ENCODE assay signal across 9 mouse cellular contexts in the genomic region with DNA sequence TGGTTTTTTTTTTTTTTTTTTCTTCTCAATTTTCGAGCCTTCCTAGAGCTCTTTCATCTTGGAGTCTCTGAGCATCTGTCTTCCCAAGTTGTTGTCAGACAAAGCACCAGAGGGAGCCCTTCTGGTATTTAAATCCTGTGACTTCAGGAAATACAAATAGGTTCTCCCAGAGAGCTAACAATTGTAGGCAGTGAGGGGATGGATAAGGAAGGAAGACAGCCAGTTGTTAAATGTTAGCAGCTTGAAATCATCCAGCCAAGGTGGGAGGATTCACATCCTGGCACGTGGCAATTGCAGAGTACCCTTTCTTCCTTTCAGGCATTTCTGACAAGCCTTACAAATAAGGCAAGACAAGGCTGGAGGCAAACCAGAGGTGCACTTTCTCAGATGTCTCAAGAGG.
DNase-seq lines count a peak whose midpoint lies in the region; ATAC-seq and TF ChIP-seq lines count a peak whose summit lies in the region.
"Had no signal": no experiment of that assay in that cellular context is flagged by ENCODE, and none has a peak within 500 bp of the region (broad histone marks: within the 10 kb centered on the region; RNA-seq: fewer than 3 reads in every experiment).

No protein-coding gene starts in this region.

- 0% methylated on average over 2 of the region's 2 CpGs for WGBS in stomach, embryonic 14.5 days
- 3% methylated on average over 2 of the region's 2 CpGs for WGBS in forebrain, embryonic 12.5 days

- no peak for DNase-seq in gastrocnemius, adult 2 months
- no peak for DNase-seq in gastrocnemius, postnatal 4 days (ENCODE audit: low spot score in 2 of 2)
- peak; percentile 6 for DNase-seq in ovary, postnatal 14 days (ENCODE audit: low spot score)
- DNase-seq in ovary, postnatal 36 days (ENCODE audit: low spot score): no peak
- DNase-seq in kidney, postnatal 14 days: peak; percentile 36
- no peak for DNase-seq in spleen, adult 18-20 months
- DNase-seq: thymus, adult 2 months had no signal

- H3K36me3 ChIP-seq in stomach, embryonic 14.5 days (ENCODE audit: control insufficient read depth, insufficient read depth, low read length): no peaks in the 10 kb centered on the region
- no peaks in the 10 kb centered on the region for H3K36me3 ChIP-seq in forebrain, embryonic 12.5 days (replicated peaks)

- no peak overlapping the region for H3K4me3 ChIP-seq in gastrocnemius, adult 2 months
- H3K4me3 ChIP-seq in stomach, embryonic 14.5 days (ENCODE audit: low read depth, low read length): no peak overlapping the region
- no peak overlapping the region for H3K4me3 ChIP-seq in forebrain, embryonic 12.5 days (replicated peaks)

- no peak overlapping the region for H3K4me2 ChIP-seq in stomach, embryonic 14.5 days (replicated peaks; ENCODE audit: low read depth, low read length)
- H3K4me2 ChIP-seq in forebrain, embryonic 12.5 days: no peak overlapping the region

- no peak overlapping the region for H3K9ac ChIP-seq in stomach, embryonic 14.5 days (replicated peaks; ENCODE audit: low read depth, low read length)
- H3K9ac ChIP-seq in forebrain, embryonic 12.5 days: no peak overlapping the region

- peak; percentile 14; the same call in 1 of the 2 replicates for ATAC-seq in stomach, embryonic 14.5 days (ENCODE audit: insufficient number of reproducible peaks, insufficient read depth, low FRiP score, low read depth)
- ATAC-seq in forebrain, embryonic 12.5 days (ENCODE audit: low FRiP score): no peak

- no peaks in the 10 kb centered on the region for H3K9me3 ChIP-seq in stomach, embryonic 14.5 days (ENCODE audit: control insufficient read depth, low read depth, low read length)
- no peaks in the 10 kb centered on the region for H3K9me3 ChIP-seq in forebrain, embryonic 12.5 days

- H3K27ac ChIP-seq in gastrocnemius, adult 2 months: no peak overlapping the region
- no peak overlapping the region; the same call in 1 of the 2 replicates for H3K27ac ChIP-seq in stomach, embryonic 14.5 days (ENCODE audit: low read length)
- H3K27ac ChIP-seq in forebrain, embryonic 12.5 days: no peak overlapping the region; the same call in 1 of the 2 replicates

- no peaks in the 10 kb centered on the region for H3K27me3 ChIP-seq in stomach, embryonic 14.5 days (ENCODE audit: control insufficient read depth, insufficient read depth, low read length)
- no peaks in the 10 kb centered on the region for H3K27me3 ChIP-seq in forebrain, embryonic 12.5 days

- H3K4me1 ChIP-seq in stomach, embryonic 14.5 days (ENCODE audit: control insufficient read depth, insufficient read depth, low read length): no peaks in the 10 kb centered on the region
- peaks cover 10% of the 10 kb centered on the region for H3K4me1 ChIP-seq in forebrain, embryonic 12.5 days

- TF ChIP-seq CTCF in gastrocnemius, adult 2 months (IDR thresholded peaks at IDR 0.05): peak; percentile 12; the same call in 1 of the 2 replicates

- intact Hi-C loops in gastrocnemius, adult 2 months (cut with DNase I): no loop called here

Comparison
In these comparisons a context has a peak if more than half of its experiments do, and no peak if none do; other contexts are left out.
1. DNase-seq: peak in ovary, postnatal 14 days (single experiment) and kidney, postnatal 14 days (single experiment); none in gastrocnemius, adult 2 months (single experiment), gastrocnemius, postnatal 4 days (0 of 2), ovary, postnatal 36 days (single experiment) and spleen, adult 18-20 months (0 of 2).